Mouse (Mus musculus) bone marrow macrophage, adult 2 months (primary cell): ENCODE results near the gene Msln.

Source experiments
- CTCF ChIP-seq: IDR thresholded peaks from 2 replicates; pipeline ENCODE4 v1.5.1; 2012; ENCODE audit warnings: low read depth, mild to moderate bottlenecking, low read length, moderate library complexity
- POLR2A ChIP-seq: IDR thresholded peaks from 2 replicates; pipeline ENCODE4 v1.6.1; 2012; ENCODE audit warnings: mild to moderate bottlenecking, low read depth, low read length, borderline replicate concordance

GRCm38 (mm10) chr17:25781339-25781738, 27.2 kb upstream of the Msln start:
- TF ChIP-seq CTCF (no peak), POLR2A (no peak)
